Mouse (Mus musculus) stomach, postnatal 0 days (tissue): ENCODE measurements around the gene Nt5c2.

ENCODE experiments used
- CTCF ChIP-seq: IDR thresholded peaks from 2 replicates; pipeline ENCODE4 v1.5.1; 2016; ENCODE audit warnings: antibody characterized with exemption, low read depth, mild to moderate bottlenecking, moderate library complexity
- EP300 ChIP-seq: optimal IDR thresholded peaks from 2 replicates; pipeline ENCODE3; 2016; ENCODE audit warnings: antibody characterized with exemption

DNA sequence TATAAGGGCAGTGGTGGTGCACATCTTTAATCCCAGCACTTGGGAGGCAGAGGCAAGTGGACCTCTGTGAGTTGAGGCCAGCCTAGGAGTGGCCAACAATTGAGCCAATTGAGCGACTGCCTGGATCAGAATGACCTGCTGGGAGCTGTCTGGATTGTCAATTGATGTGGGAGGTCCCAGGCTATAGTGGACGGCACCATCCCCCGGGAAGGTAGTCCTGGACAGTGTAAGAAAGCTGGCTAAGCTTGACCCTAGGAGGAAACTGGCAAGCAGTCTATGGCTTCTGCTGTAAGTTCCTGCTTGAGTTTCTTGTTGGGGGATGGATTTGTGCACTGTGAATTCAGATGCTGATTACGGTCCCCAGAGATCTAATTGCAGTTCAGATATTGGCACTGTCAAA is 47.1 kb downstream of the Nt5c2 start:
- TF ChIP-seq CTCF (no peak), EP300 (no peak)
